Mouse (Mus musculus) large intestine, adult 2 months (tissue): ENCODE measurements at regions not wholly inside any gene's neighbourhood (a gene's known extent, or its start where the extent isn't known, plus 50 kb on each side); places are given as distances from the start of the nearest gene placed in this dataset.

Source experiments
- DNase-seq: peaks from one replicate; pipeline ENCODE4 v3.0.0-alpha.2; 2012; ENCODE audit warnings: low read depth, low spot score
- WGBS: fragments of 180-500 bp; shearing (Covaris S2); methylation state at CpG from one replicate; pipeline ENCODE4 v1.1.7; 2018; 5-methylcytosine and 5-hydroxymethylcytosine counted together

DNA sequence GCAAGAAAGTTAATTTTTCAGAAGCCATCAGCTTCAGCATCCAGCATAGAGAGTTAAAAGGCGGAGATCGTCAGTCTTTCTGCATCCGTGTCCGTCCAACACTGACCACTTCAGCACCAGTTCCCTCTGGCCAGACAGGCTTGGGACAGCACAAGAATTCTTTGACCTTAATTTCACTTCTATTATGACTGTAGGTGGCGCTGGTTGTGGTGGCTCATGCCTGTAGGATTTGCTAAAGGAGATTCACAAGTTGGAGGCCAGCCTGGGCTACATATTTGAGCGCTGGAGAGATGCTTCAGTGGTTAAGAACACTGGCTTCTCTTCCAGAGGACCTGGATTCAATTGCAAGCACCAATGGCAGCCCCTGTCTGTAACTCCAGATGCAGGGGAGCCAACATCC lies 66.0 kb downstream of the Amer2 start:
- 60% methylated on average over 6 of the region's 6 CpGs for WGBS
- no peak for DNase-seq

DNA sequence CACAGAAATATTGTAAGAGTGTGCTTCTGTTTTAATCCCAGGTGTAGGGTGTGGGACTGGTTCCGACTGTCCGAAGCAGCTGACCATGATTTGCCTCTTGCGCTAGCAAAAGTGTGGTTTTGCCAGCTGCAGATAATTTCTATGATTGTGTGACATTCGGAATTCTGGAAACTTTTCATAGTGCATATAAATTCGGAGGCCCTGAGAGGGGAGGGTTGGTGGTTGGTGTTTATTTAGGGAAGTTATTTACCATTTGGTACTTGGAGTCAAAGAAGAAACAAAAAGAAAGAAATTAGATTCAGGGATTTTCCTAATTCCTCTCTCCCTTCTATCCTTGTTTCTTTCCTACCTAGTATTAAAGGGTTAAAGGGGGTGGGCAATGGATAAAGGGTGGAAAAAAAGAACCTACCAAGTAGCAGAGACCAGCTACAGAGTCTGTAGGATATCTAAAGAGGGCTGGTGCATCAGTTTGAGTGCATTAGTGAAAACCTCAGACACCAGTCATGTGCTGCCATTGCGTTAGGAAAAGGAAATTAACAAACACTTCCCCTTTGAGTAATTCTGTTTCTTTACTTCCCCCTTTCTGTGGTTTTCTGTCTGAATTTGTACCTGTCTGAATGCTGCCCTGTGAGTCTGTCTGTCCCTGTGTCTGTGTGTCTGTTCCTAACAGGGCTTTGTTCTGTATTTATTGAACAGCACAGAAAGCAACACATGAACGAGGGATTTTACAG lies 70.9 kb downstream of the Amer2 start:
- no peak for DNase-seq
- 51% methylated on average over 7 of the region's 7 CpGs for WGBS

DNA sequence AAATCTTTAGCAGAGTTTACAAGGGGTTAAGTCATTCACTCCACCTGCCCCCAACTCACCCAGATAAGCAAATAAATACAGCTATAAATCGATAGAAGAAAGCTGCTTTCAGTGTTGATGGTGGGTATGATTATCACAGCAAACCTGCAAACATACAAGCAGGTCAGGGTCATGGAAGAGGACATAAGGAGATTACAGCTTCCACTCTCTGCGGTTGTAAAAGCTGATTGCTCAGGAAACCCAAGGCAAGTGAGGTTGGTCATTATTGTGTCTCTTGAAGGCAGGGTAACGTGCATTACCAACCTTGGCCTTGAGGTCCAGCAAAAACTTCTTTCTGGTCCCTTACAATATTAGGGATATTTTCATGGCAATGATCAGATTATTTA lies 71.5 kb downstream of the Amer2 start:
- DNase-seq, result no peak
- 16% methylated on average over 3 of the region's 3 CpGs for WGBS

DNA sequence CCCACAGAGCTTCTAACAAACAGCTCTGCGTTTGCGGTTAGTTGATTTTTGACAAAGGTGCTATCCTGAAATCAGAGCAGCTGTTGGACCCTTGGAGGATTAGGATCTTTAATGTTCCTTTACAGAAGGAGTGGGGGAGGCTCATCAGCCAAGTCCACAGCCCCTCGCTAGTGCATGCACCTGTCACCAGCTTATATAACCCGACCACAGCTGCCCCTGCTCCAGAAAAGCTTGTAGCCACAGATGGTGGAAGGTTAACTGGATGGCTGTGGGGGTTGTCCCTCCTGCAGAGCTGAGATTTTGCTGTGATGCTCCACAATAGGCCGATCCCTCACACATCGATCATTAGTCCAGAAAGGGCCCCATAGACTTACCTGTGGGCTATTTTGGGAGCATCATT lies 73.0 kb downstream of the Amer2 start:
- no peak for DNase-seq
- 83% methylated on average over 6 of the region's 6 CpGs for WGBS

DNA sequence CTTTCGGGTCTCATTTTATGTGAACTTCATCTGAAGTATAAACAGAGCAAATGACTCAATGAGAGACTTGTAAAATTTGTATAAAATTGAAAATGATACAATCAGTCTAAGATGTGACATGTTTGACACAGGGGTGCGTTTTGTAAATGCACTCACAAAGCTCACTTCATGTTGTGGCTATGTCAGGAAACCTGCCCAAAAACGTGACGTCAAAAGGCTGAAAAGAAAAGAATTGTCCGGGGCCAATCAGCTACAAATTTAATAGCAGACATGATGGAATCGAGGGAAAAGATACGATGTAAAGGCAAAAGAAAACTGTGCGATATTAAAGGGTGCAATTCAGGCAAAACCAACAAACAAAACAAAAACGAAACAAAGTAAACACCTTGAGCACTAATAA lies 78.2 kb downstream of the Amer2 start:
- 70% methylated on average over 9 of the region's 9 CpGs for WGBS
- no peak for DNase-seq

DNA sequence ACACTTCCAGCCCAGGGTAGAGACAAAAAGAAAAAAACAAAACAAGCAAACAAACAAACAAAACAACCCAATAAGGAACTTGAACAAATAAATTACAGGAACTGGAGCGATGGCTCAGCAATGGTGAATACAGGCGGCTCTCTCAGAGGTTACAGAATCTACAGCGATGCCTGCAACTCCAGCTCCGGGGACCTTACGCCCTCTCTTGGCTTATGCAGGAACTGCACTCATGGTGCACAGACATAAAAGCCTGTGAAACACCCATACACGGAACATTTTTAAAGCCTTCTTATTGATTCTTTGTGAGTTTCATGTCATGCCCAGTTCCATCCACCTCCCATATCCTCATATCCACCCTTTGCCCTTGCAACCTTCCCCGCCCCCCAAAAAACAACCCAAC lies 78.6 kb downstream of the Amer2 start:
- WGBS, result 87% methylated on average over 7 of the region's 7 CpGs

DNA sequence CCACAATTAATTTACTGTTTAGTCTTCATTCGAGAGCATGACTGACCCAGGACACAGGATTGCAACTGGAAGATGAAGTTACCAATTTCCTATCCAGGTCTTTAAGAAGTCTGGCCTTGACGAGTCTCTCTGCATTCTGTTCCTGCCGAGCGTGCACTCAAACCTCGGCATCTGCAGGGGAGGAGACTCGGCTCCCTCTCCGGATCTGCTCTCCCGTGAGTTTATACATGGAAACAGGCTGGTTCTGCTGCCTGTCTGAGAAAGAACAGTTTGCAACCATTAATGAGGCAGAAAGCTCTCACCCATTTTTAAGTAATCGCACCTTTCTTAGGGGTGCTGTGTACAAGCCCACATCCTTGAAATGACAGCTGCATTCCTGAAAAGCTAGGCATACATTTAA lies 83.7 kb downstream of the Amer2 start:
- 61% methylated on average over 9 of the region's 9 CpGs for WGBS
- no peak for DNase-seq

More for the DNA sequence above, 78.6 kb downstream of the Amer2 start:
- DNase-seq, result no peak

DNA sequence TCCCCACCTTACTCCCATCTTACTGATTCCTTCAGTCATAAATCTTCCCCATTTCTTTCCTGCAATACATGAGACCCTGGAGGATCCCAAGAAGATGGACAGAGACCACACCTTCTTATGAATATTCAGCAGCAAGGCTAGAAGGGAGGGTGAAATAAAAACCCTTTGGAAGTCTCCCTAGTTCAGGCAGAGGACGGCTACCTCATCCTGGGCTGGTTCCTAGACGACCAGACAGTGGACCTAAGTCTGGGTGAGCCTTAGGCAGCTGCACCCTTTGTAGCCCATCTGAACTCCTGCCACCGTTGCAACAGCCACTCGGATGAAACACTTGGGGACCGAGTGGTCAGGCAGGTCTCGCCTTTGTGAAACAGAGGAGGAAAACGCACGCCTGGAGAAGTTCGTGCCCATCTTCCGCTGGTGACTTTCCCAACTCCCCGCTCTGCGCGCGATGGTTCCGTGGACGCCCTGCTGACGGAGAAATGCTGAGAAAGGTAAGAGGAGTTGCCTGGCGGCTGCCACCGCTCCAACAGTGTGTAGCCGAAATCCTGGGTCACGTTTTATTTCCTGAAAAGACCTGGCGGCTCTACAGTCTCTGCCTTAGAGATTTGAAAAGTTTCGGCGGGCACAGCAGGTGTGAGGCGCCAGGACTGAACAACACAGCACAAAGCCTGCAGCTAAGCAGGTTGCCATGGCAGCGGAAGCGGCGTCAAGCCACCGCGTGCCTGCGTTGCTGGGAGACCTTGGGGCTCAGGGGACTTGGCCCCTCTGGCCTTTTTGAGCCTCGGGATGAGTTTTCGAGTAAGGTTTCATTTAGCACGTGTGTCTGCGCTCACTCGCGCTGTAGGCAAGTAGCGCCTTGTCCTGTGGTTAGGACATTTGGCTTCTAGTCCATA lies 112.2 kb downstream of the Amer2 start:
- DNase-seq, result peak; percentile 6
- WGBS, result under 1% methylated on average over 38 of the region's 38 CpGs

DNA sequence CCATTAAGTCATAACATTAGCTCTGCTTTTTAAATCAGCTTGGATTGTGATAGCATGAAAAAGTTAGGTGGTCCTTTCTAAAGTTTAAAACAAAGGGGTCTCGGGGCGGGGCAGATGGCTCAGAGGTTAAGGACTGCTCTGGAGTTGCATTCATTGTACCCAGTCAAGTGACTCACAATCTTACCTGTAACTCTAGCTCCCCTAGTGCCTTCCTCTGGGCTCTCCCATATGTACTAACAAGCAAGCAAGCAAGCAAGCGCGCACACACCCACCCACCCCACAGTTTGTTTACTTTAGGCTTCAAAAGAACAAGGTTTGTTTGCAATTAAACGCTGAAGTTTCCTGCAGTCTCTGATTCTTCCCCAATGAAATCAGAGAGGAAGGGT lies 112.8 kb downstream of the Amer2 start:
- 3% methylated on average over 5 of the region's 5 CpGs for WGBS

DNA sequence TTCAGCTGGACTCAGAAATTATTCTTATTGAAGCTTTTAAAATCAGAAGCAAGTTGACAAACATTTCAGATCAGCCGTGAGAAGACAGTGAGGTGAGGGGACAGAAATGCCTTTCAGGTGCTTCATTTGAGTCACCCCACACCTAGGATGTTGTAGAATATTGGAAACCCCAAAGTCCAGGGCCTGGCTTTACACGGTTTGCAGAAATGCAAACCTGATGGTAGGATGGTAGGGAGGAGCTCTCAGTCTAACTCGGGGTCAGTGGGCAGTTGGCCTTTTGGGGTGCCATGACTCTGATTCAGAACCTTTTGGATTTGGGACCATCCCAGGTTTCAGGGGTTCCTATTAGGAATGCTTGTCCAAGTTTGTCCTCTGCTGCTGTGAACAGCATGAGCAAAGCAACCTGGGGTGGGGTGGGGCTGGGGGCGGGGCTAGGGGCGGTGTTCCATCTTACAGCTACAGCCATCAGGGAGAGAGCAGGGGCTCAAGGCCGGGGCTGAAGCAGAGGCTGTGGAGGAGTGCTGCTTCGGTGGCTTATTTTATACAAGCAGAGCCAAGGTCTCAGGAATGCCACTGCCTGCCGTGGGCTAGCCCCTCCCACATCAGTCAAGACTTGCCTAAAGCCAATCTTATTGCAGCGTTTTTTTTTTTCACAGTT lies 113.3 kb downstream of the Amer2 start:
- WGBS, result 3% methylated on average over 9 of the region's 9 CpGs
- no peak for DNase-seq

More for the DNA sequence above, 112.8 kb downstream of the Amer2 start:
- DNase-seq, result peak; percentile 4

DNA sequence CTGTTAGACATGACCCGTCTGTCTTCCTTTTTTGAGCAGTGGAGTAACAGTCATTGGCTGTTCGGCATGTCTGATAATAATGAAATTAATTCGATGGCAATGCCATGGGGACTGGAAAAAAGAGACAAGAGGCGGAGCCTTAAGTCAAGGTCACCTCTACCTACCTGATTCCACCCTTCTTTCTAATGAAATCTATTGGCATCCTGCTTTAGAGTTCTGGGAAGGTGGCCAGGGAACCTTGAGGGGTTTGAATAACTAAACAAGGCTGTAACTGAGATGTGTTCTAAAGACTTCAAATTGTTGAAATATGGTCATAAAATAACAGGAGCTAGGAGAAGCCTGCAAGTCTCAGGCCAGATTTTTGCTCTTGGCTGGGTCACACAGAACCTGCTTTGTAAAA lies 116.1 kb downstream of the Amer2 start:
- WGBS, result 81% methylated on average over 4 of the region's 4 CpGs
- no peak for DNase-seq

DNA sequence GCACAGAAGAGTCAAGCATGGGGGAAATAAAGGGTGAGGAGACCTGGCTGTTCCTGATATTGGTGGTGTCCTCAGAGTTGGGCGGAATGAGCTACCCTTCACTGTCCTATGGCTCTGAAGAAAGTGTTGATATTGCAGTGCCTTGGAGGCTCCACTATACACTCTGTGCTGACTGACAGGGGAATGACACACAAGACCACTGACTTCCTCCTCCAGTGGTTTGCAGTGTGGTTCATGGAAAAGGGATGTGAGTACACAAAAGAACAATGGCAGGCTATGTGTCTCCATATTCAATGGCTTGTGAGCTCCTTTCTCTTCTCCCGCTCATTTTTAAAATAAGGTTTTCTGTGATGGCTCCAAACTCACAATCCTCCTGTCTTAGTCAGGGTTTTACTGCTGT lies 117.8 kb downstream of the Amer2 start:
- 92% methylated on average over 2 of the region's 2 CpGs for WGBS
- no peak for DNase-seq

DNA sequence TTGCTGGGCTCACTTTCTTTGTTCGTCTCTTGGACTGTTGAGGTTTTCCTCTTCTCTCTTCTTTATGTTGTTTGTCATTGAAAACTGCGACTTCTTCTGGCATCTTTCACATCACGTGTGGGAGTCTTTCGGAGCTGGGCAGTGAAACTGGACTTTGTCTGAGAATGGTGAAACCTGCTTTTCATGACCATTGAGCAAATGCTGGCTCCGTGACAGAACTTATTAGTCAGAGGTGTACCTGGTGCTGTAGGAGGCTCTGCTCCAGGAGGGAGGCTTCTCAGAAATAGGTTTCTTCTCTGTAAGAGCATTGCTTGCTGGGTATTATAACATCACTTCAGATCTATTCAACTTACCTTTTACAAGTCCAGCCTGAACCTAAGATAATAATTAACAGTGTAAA lies 122.4 kb downstream of the Amer2 start:
- peak; percentile 11 for DNase-seq
- WGBS, result 40% methylated on average over 5 of the region's 5 CpGs

DNA sequence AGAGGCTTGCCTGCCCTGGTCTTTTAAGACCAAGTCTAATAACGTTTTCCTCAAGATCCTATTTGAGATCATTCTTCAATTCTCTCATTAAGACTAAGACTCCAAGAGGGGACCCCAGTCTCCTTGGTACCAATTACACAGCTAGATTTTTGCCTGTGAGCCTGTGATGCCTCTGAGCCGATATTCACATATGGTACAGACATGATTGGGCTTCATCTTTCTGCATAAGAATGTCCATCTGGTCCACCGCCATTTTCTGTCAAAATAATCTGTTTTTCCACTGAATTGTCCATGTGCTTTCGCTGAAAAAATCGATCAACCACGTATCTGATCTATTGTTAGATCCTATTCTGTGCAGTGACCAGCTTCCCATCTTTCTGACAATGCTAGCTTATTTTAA lies 129.5 kb downstream of the Amer2 start:
- no peak for DNase-seq
- 88% methylated on average over 6 of the region's 6 CpGs for WGBS

DNA sequence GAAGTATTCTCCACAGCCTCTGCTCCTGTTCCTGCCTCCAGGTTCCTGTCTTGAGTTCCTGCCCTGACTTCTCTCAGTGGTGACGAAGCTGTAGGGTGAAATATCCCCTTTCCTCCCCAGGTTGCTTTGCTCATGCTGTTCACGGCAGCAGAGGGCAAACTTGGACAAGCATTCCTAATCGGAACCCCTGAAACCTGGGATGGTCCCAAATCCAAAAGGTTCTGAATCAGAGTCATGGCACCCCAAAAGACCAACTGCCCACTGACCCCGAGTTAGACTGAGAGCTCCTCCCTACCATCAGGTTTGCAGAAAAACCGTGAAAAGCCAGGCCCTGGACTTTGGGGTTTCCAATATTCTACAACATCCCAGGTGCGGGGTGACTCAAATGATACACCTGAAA lies 128.7 kb upstream of the Spata13 start:
- DNase-seq, result no peak
- 87% methylated on average over 6 of the region's 6 CpGs for WGBS

DNA sequence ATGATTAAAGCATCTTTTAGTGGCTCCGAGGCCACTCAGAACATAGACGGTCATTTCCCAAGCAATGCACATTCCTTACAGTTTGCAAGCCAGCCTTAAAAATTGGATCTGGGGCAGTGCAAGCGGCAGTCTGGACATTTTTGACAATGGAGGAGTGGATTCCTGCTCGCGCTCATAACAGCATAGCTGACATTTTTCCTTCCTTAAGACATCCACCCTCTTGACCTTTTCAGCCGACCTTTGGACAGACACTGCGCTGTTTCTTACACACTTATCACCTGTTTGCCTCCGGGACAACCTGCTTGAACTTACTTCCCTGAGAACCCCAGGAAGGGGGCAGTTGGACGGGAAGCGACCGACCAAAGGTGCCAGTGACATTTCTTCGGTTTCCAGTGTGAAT lies 127.5 kb upstream of the Spata13 start:
- DNase-seq, result no peak
- WGBS, result 41% methylated on average over 12 of the region's 12 CpGs

DNA sequence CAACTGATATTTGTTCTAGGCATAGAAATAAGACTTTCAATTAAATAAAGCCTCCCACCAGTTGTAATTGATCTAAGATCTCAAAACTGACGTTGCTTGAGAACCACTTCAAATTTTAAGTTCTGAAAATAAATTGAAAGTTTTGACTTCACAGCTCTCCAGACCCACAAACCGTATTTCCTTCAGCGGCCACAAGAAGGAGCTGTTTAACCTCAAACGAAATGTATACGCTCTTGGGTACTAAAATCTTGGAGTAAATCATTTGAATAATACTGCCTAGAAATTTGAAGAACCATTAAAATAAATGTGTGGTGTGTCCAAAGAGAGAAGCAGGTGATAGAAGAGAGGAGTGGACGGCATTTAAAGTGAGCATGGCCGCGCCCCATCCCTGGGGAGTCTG lies 120.2 kb upstream of the Spata13 start:
- 17% methylated on average over 8 of the region's 8 CpGs for WGBS
- DNase-seq, result no peak

DNA sequence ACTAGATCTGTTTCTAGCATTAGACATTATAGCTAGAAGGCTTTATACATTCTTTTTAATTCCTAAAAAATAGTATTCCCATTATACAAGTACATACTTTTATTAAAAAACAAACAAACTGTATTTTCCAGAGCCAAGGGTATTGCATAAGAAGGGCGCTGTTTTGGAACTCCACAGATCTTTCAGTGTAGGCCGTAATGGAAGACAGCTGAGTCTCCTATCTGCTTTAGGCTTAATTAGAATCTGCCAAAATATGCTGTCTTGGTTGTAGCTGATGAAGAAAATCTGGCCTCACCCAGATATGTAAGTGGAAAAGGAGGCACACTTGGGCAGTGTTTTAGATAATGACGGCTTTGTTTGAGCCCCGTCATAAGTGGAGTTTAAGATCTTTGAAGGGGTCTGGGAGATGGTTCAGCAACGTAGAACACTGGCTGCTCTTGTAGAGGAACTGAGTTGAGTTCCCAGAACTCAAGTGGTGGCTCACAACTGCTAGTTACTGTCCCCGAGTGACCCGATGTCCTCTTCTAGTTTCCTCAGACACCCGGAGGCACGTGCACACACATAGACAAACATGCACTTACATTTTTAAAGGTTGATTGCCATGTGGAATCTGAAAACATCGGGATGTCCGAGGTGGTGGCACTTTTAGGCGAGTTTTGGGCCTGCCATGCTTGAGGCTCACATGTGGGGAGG lies 118.6 kb upstream of the Spata13 start:
- no peak for DNase-seq
- WGBS, result 69% methylated on average over 12 of the region's 12 CpGs

DNA sequence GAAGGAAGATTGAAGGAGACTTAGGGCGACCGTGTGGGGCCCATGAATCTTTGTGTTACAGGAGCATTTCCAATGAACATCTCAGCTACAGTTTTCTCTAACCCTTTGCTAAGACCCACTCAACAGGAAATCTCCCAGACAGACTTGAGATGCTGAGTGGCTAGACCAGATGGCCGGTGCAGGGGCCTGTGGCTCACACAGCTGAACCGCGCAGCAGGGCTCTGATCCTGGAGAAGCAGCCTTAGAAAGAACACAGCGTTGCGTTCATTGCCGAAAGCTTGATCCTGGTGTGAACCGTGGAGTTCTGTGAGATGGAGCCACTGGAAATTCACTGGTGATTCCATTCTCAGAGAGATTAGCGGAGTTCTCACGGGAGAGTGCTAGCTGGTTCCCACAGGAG lies 115.9 kb upstream of the Spata13 start:
- WGBS, result 93% methylated on average over 11 of the region's 11 CpGs

DNA sequence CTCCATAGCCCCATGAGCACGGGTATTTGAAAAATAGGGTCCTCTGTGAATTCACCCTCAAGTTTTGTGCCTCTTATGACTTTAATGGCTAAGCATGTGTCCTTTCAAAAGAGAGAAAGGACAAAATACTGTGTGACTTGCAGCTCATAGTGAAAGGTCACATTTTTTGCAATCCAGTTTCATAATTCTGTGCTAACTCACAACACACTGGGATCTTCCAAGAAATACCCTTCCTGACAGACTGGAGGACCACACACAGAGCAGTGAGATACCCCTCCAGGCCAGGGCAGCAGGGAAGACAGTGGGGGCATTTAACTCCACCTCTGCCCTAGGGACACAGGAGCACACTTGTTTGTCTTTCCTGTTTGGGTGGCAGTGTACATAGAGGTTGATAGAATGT lies 110.8 kb upstream of the Spata13 start:
- DNase-seq, result no peak
- 47% methylated on average over 1 of the region's 1 CpGs for WGBS

More for the DNA sequence above, 115.9 kb upstream of the Spata13 start:
- DNase-seq, result no peak
